Mouse (Mus musculus): ENCODE measurements around the gene Miga2. TPM values are rescaled to one million over a fixed set of nuclear protein-coding genes. Genes with fewer than 3 reads are reported as not detected.

Gene Miga2
- total and polyA plus RNA-seq, 2 experiments from 2014 or later = 32.6 to 105 TPM

DNA sequence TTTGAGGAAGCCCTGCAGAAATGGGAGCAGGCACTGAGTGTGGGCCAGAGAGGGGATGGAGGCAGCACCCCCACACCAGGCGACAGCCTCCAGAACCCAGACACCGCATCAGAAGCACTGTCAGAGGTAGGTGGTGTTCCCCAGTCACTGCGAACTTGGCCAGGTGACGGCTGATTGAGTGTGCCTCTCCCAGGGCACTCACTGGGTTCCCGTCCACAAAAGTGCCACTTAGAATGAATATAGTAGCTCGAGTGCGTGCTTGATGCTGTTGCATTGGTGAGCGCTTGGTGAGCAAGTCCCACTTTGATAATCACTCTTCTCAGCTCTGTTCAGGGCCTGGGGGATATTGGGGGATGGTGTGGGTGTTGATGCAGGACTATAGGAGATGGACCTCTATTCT is 7.5 kb downstream of the Miga2 start:
- Histone ChIP-seq H3K4me2 (ENCODE audit: low read depth, low read length) (no peak overlapping the region), H3K27ac (ENCODE audit: low read depth) (no peak overlapping the region), H3K9ac (replicated peaks; ENCODE audit: low read depth, low read length) (no peak overlapping the region), H3K4me1 (ENCODE audit: control insufficient read depth, insufficient read depth) (0 out of 2 replicates have a peak, but pooled peaks cover 1% of the 10 kb centered on the region), H3K36me3 (replicated peaks; ENCODE audit: control insufficient read depth, insufficient read depth, low read length) (peaks cover 88% of the 10 kb centered on the region), H3K4me3 (ENCODE audit: low read depth, low read length) (no peak overlapping the region), H3K27me3 (ENCODE audit: control insufficient read depth, insufficient read depth, low read length) (no peaks in the 10 kb centered on the region), H3K9me3 (replicated peaks; ENCODE audit: control insufficient read depth, low read length) (no peaks in the 10 kb centered on the region)
- TF ChIP-seq EP300 (IDR thresholded peaks at IDR 0.05; ENCODE audit: low read depth) (no peak), CTCF (IDR thresholded peaks at IDR 0.05; ENCODE audit: low read depth) (no peak)
- no peak for ATAC-seq (ENCODE audit: insufficient read depth, low read depth)
- DNase-seq (ENCODE audit: low spot score) = no peak
- WGBS = 81% methylated on average over 8 of the region's 8 CpGs

- ATAC-seq (ENCODE audit: insufficient read depth, low read depth) = no peak
- WGBS = 97% methylated on average over 5 of the region's 5 CpGs
- no peak for TF ChIP-seq EP300 (IDR thresholded peaks at IDR 0.05; ENCODE audit: low read depth)
- TF ChIP-seq CTCF (IDR thresholded peaks at IDR 0.05; ENCODE audit: low read depth) = no peak
These were observed 8.7 kb downstream of the Miga2 start for GRCm38 (mm10) chr2:30372726-30373125.

DNA sequence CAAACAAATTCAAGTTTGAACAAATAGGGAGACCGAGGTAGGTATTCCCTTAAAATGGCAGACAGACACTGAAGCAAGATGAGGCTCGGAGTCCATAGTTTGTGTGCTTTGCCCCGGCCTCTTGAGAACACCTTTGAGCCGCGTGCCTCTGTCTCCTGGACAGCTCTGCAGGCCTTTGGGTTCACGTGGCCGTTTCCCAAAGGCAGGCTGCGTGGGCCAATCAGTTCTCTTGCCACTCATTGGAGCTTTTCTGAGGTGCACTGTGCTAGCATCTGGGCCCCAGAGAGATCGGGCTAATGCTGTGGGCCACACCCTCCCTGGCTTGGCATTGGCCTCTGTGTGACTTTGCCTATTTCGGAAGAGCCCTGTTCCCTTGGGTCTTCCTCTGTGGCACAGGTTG is 11.9 kb downstream of the Miga2 start:
- no peak for DNase-seq (ENCODE audit: low spot score)
- no peak for TF ChIP-seq EP300 (IDR thresholded peaks at IDR 0.05; ENCODE audit: low read depth)
- no peak for TF ChIP-seq CTCF (IDR thresholded peaks at IDR 0.05; ENCODE audit: low read depth)
- Histone ChIP-seq H3K9me3 (replicated peaks; ENCODE audit: control insufficient read depth, low read length) (no peaks in the 10 kb centered on the region), H3K9ac (replicated peaks; ENCODE audit: low read depth, low read length) (no peak overlapping the region), H3K27ac (ENCODE audit: low read depth) (no peak overlapping the region), H3K4me2 (ENCODE audit: low read depth, low read length) (no peak overlapping the region), H3K4me3 (ENCODE audit: low read depth, low read length) (no peak overlapping the region), H3K36me3 (replicated peaks; ENCODE audit: control insufficient read depth, insufficient read depth, low read length) (peaks cover 89% of the 10 kb centered on the region), H3K4me1 (ENCODE audit: control insufficient read depth, insufficient read depth) (no peaks in the 10 kb centered on the region), H3K27me3 (ENCODE audit: control insufficient read depth, insufficient read depth, low read length) (no peaks in the 10 kb centered on the region)
- 91% methylated on average over 10 of the region's 10 CpGs for WGBS
- no peak for ATAC-seq (ENCODE audit: insufficient read depth, low read depth)

More at GRCm38 (mm10) chr2:30372726-30373125, 8.7 kb downstream of the Miga2 start:
- Histone ChIP-seq H3K36me3 (replicated peaks; ENCODE audit: control insufficient read depth, insufficient read depth, low read length) (peaks cover 90% of the 10 kb centered on the region), H3K27me3 (ENCODE audit: control insufficient read depth, insufficient read depth, low read length) (no peaks in the 10 kb centered on the region), H3K4me1 (ENCODE audit: control insufficient read depth, insufficient read depth) (no peaks in the 10 kb centered on the region), H3K9me3 (replicated peaks; ENCODE audit: control insufficient read depth, low read length) (no peaks in the 10 kb centered on the region), H3K4me3 (ENCODE audit: low read depth, low read length) (no peak overlapping the region), H3K9ac (replicated peaks; ENCODE audit: low read depth, low read length) (no peak overlapping the region), H3K27ac (ENCODE audit: low read depth) (no peak overlapping the region), H3K4me2 (ENCODE audit: low read depth, low read length) (no peak overlapping the region)
- no peak for DNase-seq (ENCODE audit: low spot score)

DNA sequence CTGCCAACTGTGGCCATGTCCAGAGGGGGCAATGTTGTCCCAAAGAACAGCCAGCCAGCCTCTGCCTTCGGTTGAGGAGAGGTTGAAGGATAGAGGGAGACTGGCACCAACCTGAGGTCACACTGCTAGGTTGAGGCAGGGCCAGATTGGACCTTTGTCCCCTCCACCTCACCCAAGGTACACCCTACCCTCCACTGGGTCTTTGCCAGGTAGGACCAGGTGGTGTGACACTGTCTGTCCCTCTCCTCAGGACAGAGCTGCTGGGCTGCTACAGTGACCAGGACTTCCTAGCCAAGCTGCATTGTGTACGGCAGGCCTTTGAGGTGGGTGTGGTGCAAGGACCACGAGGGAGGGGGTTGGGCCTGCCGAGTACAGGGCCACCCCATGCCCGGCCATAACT is 13.7 kb downstream of the Miga2 start:
- WGBS = 78% methylated on average over 5 of the region's 5 CpGs
- TF ChIP-seq EP300 (IDR thresholded peaks at IDR 0.05; ENCODE audit: low read depth) (no peak), CTCF (IDR thresholded peaks at IDR 0.05; ENCODE audit: low read depth) (no peak)

DNA sequence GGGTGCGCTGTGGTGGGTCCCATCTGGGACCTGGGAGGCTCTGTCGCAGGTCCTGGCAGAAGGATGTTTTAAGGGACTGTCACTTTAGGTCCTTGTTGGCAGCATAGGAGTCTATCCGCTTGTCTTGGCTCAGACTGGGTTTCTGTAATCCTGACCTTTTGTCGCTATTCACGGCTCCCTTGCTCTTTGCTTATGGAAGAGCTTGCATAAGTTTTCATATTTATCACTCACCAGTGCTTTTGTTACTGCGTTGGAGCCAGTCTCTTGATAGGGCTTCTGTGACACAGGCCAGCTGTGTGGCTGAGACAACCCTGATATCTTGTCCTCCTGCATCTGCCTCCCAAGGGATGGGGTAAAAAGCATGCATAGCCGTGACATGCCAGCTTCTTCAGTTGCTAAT is 15.3 kb downstream of the Miga2 start:
- no peak overlapping the region for H3K9ac ChIP-seq (replicated peaks; ENCODE audit: low read depth, low read length)
- no peaks in the 10 kb centered on the region for H3K4me1 ChIP-seq (ENCODE audit: control insufficient read depth, insufficient read depth)
- TF ChIP-seq EP300 (IDR thresholded peaks at IDR 0.05; ENCODE audit: low read depth) (no peak), CTCF (IDR thresholded peaks at IDR 0.05; ENCODE audit: low read depth) (no peak)
- no peak overlapping the region for H3K4me3 ChIP-seq (ENCODE audit: low read depth, low read length)
- WGBS = 76% methylated on average over 7 of the region's 7 CpGs
- no peaks in the 10 kb centered on the region for H3K27me3 ChIP-seq (ENCODE audit: control insufficient read depth, insufficient read depth, low read length)
- ATAC-seq (ENCODE audit: insufficient read depth, low read depth) = no peak
- no peak for DNase-seq (ENCODE audit: low spot score)
- H3K27ac ChIP-seq (ENCODE audit: low read depth) = no peak overlapping the region
- peaks cover 91% of the 10 kb centered on the region for H3K36me3 ChIP-seq (replicated peaks; ENCODE audit: control insufficient read depth, insufficient read depth, low read length)
- H3K9me3 ChIP-seq (replicated peaks; ENCODE audit: control insufficient read depth, low read length) = no peaks in the 10 kb centered on the region
- no peak overlapping the region for H3K4me2 ChIP-seq (ENCODE audit: low read depth, low read length)

More for the DNA sequence above, 13.7 kb downstream of the Miga2 start:
- ATAC-seq (ENCODE audit: insufficient read depth, low read depth) (no peak), DNase-seq (ENCODE audit: low spot score) (no peak)
- Histone ChIP-seq H3K9me3 (replicated peaks; ENCODE audit: control insufficient read depth, low read length) (no peaks in the 10 kb centered on the region), H3K4me1 (ENCODE audit: control insufficient read depth, insufficient read depth) (no peaks in the 10 kb centered on the region), H3K4me2 (ENCODE audit: low read depth, low read length) (no peak overlapping the region), H3K4me3 (ENCODE audit: low read depth, low read length) (no peak overlapping the region), H3K27ac (ENCODE audit: low read depth) (no peak overlapping the region), H3K9ac (replicated peaks; ENCODE audit: low read depth, low read length) (no peak overlapping the region), H3K27me3 (ENCODE audit: control insufficient read depth, insufficient read depth, low read length) (no peaks in the 10 kb centered on the region), H3K36me3 (replicated peaks; ENCODE audit: control insufficient read depth, insufficient read depth, low read length) (peaks cover 89% of the 10 kb centered on the region)

Measured in heart, postnatal 0 days (tissue).